Mouse (Mus musculus): ENCODE measurements at regions not wholly inside any gene's neighbourhood (a gene's known extent, or its start where the extent isn't known, plus 50 kb on each side); places are given as distances from the start of the nearest gene placed in this dataset.
"Not testable (repeated sequence)": the region's sequence is repeated elsewhere in the genome, so short reads cannot be mapped to it uniquely, and the experiment has no call there.

DNA sequence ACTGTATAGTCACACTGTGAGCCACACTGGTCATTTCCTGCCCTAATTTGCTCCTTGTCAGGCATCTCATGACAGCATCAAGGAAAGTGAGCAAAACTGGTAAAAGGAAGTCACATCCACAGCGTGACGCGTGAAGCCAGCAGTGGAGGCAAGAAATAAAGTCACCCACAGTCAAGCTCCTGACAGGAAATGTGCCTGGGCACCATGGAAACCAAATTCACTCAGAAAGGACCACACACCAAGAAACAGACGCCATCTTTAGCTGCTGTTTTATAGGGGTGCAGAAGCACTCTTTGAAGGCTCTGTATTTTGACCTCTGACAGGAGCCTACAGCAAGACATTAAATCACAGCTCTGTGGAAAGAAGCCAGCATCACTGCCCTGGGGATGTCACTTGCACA lies 115.4 kb upstream of the Rybp start:
- 53% methylated on average over 4 of the region's 4 CpGs for WGBS
- Histone ChIP-seq H3K9ac (no peak overlapping the region), H3K36me3 (no peaks in the 10 kb centered on the region), H3K27ac (no peak overlapping the region), H3K9me3 (replicated peaks) (no peaks in the 10 kb centered on the region), H3K4me2 (replicated peaks) (no peak overlapping the region), H3K4me1 (0 out of 2 replicates have a peak, but pooled peaks cover 4% of the 10 kb centered on the region), H3K27me3 (0 out of 2 replicates have a peak, but pooled peaks cover 2% of the 10 kb centered on the region), H3K4me3 (no peak overlapping the region)
- ATAC-seq (ENCODE audit: low FRiP score): no peak

GRCm38 (mm10) chr6:100401728-100402127 lies 114.4 kb upstream of the Rybp start:
- Histone ChIP-seq H3K4me3 (no peak overlapping the region), H3K9me3 (replicated peaks) (no peaks in the 10 kb centered on the region), H3K4me2 (replicated peaks) (no peak overlapping the region), H3K27ac (no peak overlapping the region), H3K4me1 (peaks cover 7% of the 10 kb centered on the region; the same call in 1 of the 2 replicates), H3K36me3 (no peaks in the 10 kb centered on the region), H3K27me3 (0 out of 2 replicates have a peak, but pooled peaks cover 2% of the 10 kb centered on the region), H3K9ac (no peak overlapping the region)
- no peak for ATAC-seq (ENCODE audit: low FRiP score)
- WGBS: 95% methylated on average over 2 of the region's 2 CpGs

- not testable (repeated sequence) for H3K27me3 ChIP-seq; H3K36me3 ChIP-seq; H3K4me3 ChIP-seq; H3K9me3 ChIP-seq (replicated peaks); H3K4me2 ChIP-seq (replicated peaks); ATAC-seq (ENCODE audit: low FRiP score); H3K9ac ChIP-seq; H3K27ac ChIP-seq
- WGBS: 93% methylated on average over 1 of the region's 1 CpGs
- peaks cover 11% of the 10 kb centered on the region for H3K4me1 ChIP-seq
Measured at GRCm38 (mm10) chr6:100399387-100399786, 112.1 kb upstream of the Rybp start.

- no peaks in the 10 kb centered on the region for H3K9me3 ChIP-seq (replicated peaks)
- ATAC-seq (ENCODE audit: low FRiP score): no peak
- no peaks in the 10 kb centered on the region for H3K36me3 ChIP-seq
- H3K27ac ChIP-seq: no peak overlapping the region
- no peak overlapping the region for H3K9ac ChIP-seq
- H3K4me1 ChIP-seq: peaks cover 7% of the 10 kb centered on the region
- 74% methylated on average over 14 of the region's 14 CpGs for WGBS
- no peak overlapping the region for H3K4me2 ChIP-seq (replicated peaks)
- no peaks in the 10 kb centered on the region for H3K27me3 ChIP-seq
- H3K4me3 ChIP-seq: no peak overlapping the region
Measured at GRCm38 (mm10) chr6:100396311-100397200, 109.3 kb upstream of the Rybp start.

- WGBS: 76% methylated on average over 7 of the region's 7 CpGs
- no peak overlapping the region for H3K4me3 ChIP-seq
- peaks cover 4% of the 10 kb centered on the region; the same call in 1 of the 2 replicates for H3K4me1 ChIP-seq
- no peak for ATAC-seq (ENCODE audit: low FRiP score)
- no peak overlapping the region for H3K4me2 ChIP-seq (replicated peaks)
- no peak overlapping the region for H3K9ac ChIP-seq
- H3K9me3 ChIP-seq (replicated peaks): no peaks in the 10 kb centered on the region
- no peaks in the 10 kb centered on the region for H3K27me3 ChIP-seq
- no peaks in the 10 kb centered on the region for H3K36me3 ChIP-seq
- H3K27ac ChIP-seq: no peak overlapping the region
Measured at GRCm38 (mm10) chr6:100390258-100390910, 103.1 kb upstream of the Rybp start.

DNA sequence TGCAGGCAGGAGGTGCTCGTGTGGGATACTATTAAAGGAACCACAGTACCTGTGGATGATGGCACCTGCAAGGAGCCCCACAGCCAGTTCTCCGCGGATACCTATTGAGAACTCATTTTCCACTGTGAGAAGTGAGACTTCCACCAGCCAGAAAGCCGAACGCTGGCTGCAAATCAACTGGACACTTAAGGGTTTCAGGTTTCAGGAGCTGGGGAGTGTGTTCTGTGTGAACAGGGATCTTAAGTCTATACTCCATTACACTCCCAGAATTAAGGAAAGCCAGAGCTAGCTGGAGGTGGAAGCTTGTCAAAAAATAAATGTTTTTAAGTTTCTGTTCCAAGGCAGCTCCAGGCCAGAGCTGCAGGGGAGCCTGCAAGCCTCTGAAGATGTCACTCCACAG lies 99.8 kb upstream of the Rybp start:
- Histone ChIP-seq H3K27me3 (0 out of 2 replicates have a peak, but pooled peaks cover 2% of the 10 kb centered on the region), H3K9me3 (replicated peaks) (no peaks in the 10 kb centered on the region), H3K36me3 (no peaks in the 10 kb centered on the region), H3K4me3 (no peak overlapping the region), H3K27ac (no peak overlapping the region), H3K4me1 (peaks cover 6% of the 10 kb centered on the region), H3K4me2 (replicated peaks) (no peak overlapping the region), H3K9ac (no peak overlapping the region)
- no peak for ATAC-seq (ENCODE audit: low FRiP score)
- WGBS: 54% methylated on average over 5 of the region's 5 CpGs

DNA sequence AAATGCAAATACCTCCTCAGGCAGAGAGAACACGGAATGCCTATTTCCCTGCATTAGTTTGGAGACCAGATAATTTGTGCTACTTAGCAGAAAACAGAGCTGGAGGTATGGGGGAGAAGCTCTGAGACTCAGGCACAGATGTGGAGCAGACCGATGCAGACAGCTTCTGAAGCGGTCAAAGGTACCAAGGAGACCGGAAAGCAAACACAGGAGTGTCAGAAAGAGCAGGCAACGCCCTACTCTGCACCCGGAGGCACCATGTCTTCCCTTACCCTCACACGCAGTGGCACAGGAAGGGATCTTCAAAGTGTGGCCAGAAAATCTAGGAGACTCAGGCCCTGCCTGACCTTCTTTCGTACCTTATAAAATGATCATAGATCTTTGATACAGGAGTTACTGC lies 98.4 kb upstream of the Rybp start:
- Histone ChIP-seq H3K27me3 (0 out of 2 replicates have a peak, but pooled peaks cover 2% of the 10 kb centered on the region), H3K4me2 (replicated peaks) (no peak overlapping the region), H3K4me1 (peaks cover 11% of the 10 kb centered on the region), H3K4me3 (no peak overlapping the region), H3K36me3 (no peaks in the 10 kb centered on the region), H3K27ac (no peak overlapping the region), H3K9me3 (replicated peaks) (no peaks in the 10 kb centered on the region), H3K9ac (no peak overlapping the region)
- 71% methylated on average over 8 of the region's 8 CpGs for WGBS
- ATAC-seq (ENCODE audit: low FRiP score): no peak

GRCm38 (mm10) chr6:100381046-100381445 lies 93.8 kb upstream of the Rybp start:
- Histone ChIP-seq H3K27ac (no peak overlapping the region), H3K4me3 (no peak overlapping the region)
- WGBS: 78% methylated on average over 5 of the region's 5 CpGs

GRCm38 (mm10) chr6:100380536-100380935 lies 93.3 kb upstream of the Rybp start:
- Histone ChIP-seq H3K4me3 (no peak overlapping the region), H3K36me3 (no peaks in the 10 kb centered on the region), H3K9me3 (replicated peaks) (0 out of 2 replicates have a peak, but pooled peaks cover 4% of the 10 kb centered on the region), H3K4me2 (replicated peaks) (no peak overlapping the region), H3K27me3 (0 out of 2 replicates have a peak, but pooled peaks cover 3% of the 10 kb centered on the region), H3K9ac (no peak overlapping the region), H3K27ac (peak overlapping the region; percentile 55), H3K4me1 (peaks cover 32% of the 10 kb centered on the region)
- WGBS: 19% methylated on average over 6 of the region's 6 CpGs
- ATAC-seq (ENCODE audit: low FRiP score): peak; percentile 70

More at GRCm38 (mm10) chr6:100381046-100381445, 93.8 kb upstream of the Rybp start:
- H3K4me2 ChIP-seq (replicated peaks): no peak overlapping the region
- H3K27me3 ChIP-seq: 0 out of 2 replicates have a peak, but pooled peaks cover 2% of the 10 kb centered on the region
- no peaks in the 10 kb centered on the region for H3K9me3 ChIP-seq (replicated peaks)
- H3K9ac ChIP-seq: no peak overlapping the region
- H3K36me3 ChIP-seq: no peaks in the 10 kb centered on the region
- H3K4me1 ChIP-seq: peaks cover 34% of the 10 kb centered on the region
- ATAC-seq (ENCODE audit: low FRiP score): no peak

GRCm38 (mm10) chr6:100379792-100380191 lies 92.5 kb upstream of the Rybp start:
- no peak overlapping the region for H3K4me3 ChIP-seq
- H3K27me3 ChIP-seq: 0 out of 2 replicates have a peak, but pooled peaks cover 5% of the 10 kb centered on the region
- H3K36me3 ChIP-seq: no peaks in the 10 kb centered on the region
- H3K4me1 ChIP-seq: peaks cover 30% of the 10 kb centered on the region
- no peak overlapping the region for H3K27ac ChIP-seq
- WGBS: 46% methylated on average over 4 of the region's 4 CpGs
- H3K9ac ChIP-seq: no peak overlapping the region
- no peak for ATAC-seq (ENCODE audit: low FRiP score)
- H3K4me2 ChIP-seq (replicated peaks): no peak overlapping the region
- peaks cover 6% of the 10 kb centered on the region for H3K9me3 ChIP-seq (replicated peaks)

DNA sequence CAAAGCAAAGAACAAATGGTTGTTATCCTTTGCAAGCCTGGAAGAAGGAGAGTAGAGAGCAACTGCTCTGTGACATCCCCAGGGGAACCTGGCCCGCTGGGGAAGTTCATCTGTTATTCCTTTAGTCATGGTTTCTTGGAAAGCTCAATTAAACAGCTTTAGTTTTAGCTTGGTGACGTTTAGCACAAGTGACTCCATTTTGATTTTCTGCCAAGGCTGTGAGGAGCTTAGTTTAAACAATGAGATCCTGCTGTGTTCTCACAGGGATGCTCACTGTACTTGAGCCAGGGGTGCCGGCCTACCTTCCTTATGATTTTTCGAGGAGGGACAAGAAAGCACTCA lies 91.2 kb upstream of the Rybp start:
- ATAC-seq (ENCODE audit: low FRiP score): no peak
- Histone ChIP-seq H3K4me2 (replicated peaks) (no peak overlapping the region), H3K4me3 (no peak overlapping the region), H3K36me3 (no peaks in the 10 kb centered on the region), H3K9ac (no peak overlapping the region), H3K4me1 (peaks cover 28% of the 10 kb centered on the region), H3K9me3 (replicated peaks) (peaks cover 12% of the 10 kb centered on the region), H3K27ac (no peak overlapping the region), H3K27me3 (peaks cover 7% of the 10 kb centered on the region; the same call in 1 of the 2 replicates)
- 42% methylated on average over 4 of the region's 4 CpGs for WGBS

- Histone ChIP-seq H3K4me1 (peaks cover 28% of the 10 kb centered on the region), H3K9ac (no peak overlapping the region), H3K4me3 (no peak overlapping the region), H3K27me3 (peaks cover 7% of the 10 kb centered on the region; the same call in 1 of the 2 replicates), H3K36me3 (no peaks in the 10 kb centered on the region), H3K4me2 (replicated peaks) (no peak overlapping the region), H3K27ac (no peak overlapping the region), H3K9me3 (replicated peaks) (peaks cover 12% of the 10 kb centered on the region)
- WGBS: 35% methylated on average over 6 of the region's 6 CpGs
- ATAC-seq (ENCODE audit: low FRiP score): no peak
Measured at GRCm38 (mm10) chr6:100377828-100378532, 90.7 kb upstream of the Rybp start.

Measured in hindbrain, embryonic 12.5 days (tissue).